Mouse (Mus musculus): ENCODE measurements around the gene Echdc3. TPM values are rescaled to one million over a fixed set of nuclear protein-coding genes. Genes with fewer than 3 reads are reported as not detected.

Echdc3 gene
- polyA plus RNA-seq (2016; fragmentation: Nextera tagmentation; extraction: Ambion mirVana) = 7.3 and 7.5 TPM in 2 replicates

DNA sequence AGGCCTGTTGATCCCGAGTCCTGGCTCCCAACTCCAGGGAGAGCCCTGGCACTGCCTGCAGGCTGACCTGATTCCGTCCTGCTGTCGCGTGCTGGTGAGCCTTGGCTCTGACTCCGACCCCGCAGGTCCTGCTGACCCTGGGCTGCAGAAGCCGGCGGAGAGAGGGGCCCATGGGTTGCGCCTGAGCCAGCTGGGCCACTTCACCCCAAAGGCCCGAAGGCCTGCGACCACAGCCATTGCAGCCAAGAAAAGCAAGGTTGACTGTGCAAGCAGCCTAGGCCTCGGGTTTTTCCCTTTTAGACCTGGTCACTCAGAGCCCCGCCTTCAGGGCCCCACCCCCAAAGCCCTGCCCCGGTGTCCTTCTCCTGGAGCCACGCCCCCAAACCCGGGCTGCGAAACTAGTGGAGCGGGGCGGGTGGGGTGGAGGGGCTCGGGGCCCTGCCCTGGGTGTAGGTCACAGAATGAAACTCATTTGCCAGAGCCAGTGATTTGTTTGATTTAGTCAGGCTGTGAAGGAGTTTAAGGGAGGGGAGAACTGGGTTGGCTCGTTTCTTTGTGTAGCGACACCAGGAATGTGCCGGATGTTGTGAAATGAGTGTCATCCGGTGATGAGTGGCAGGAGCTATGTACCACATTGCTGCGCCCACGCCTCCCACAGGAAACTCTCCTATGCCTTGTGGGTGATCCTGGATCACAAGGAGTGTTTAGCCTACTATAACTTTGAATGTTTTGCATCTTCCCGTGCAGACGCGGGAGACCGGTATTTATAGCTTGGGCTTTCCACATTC is at the start of gene Echdc3:
Gene Echdc3 (minus strand): TSS at position 310 of the 788 bp plus-strand sequence.
- H3K4me2 ChIP-seq = peak within 1 kb of the TSS; percentile 76
- peak within 1 kb of the TSS; percentile 90 for H3K27ac ChIP-seq (ENCODE audit: poor library complexity, severe bottlenecking)
- ATAC-seq (ENCODE audit: insufficient number of reproducible peaks, low FRiP score) = peak; percentile 93
- peak within 1 kb of the TSS; percentile 86 for H3K9ac ChIP-seq
- 2% methylated on average over 30 of the region's 30 CpGs for WGBS
- peak within 1 kb of the TSS; percentile 51 for H3K4me3 ChIP-seq
- H3K9me3 ChIP-seq (replicated peaks) = no peaks in the 10 kb centered on the region
- no peaks in the 10 kb centered on the region for H3K36me3 ChIP-seq
- no peaks in the 10 kb centered on the region for H3K27me3 ChIP-seq (replicated peaks)
- peaks cover 29% of the 10 kb centered on the region for H3K4me1 ChIP-seq (replicated peaks)

DNA sequence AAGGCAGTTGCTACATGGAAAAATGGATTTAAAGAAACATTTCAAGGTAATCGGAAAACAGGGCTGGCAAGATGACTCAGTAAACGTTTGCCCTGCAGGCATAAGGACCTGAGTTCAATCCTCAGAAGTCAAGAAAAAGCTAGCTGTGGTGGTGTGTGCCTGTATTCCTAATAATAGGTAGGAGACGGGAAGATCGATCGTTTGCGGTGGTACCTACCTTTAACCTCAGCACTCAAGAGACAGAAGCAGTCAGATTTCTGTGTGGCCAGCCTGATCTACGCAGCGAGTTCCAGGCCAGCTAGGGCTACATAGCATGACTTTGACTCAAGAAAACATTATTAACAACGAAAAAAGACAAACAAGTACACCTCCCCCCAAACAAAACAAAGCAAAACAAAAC is 48.9 kb upstream of the Echdc3 start:
- Histone ChIP-seq H3K9me3 (replicated peaks) (peaks cover 6% of the 10 kb centered on the region), H3K4me3 (no peak overlapping the region), H3K36me3 (no peaks in the 10 kb centered on the region), H3K4me1 (replicated peaks) (peaks cover 23% of the 10 kb centered on the region), H3K4me2 (no peak overlapping the region), H3K27ac (ENCODE audit: poor library complexity, severe bottlenecking) (peak overlapping the region; percentile 48), H3K27me3 (replicated peaks) (no peaks in the 10 kb centered on the region), H3K9ac (no peak overlapping the region)
- ATAC-seq (ENCODE audit: insufficient number of reproducible peaks, low FRiP score) = no peak
- WGBS = 82% methylated on average over 9 of the region's 9 CpGs

DNA sequence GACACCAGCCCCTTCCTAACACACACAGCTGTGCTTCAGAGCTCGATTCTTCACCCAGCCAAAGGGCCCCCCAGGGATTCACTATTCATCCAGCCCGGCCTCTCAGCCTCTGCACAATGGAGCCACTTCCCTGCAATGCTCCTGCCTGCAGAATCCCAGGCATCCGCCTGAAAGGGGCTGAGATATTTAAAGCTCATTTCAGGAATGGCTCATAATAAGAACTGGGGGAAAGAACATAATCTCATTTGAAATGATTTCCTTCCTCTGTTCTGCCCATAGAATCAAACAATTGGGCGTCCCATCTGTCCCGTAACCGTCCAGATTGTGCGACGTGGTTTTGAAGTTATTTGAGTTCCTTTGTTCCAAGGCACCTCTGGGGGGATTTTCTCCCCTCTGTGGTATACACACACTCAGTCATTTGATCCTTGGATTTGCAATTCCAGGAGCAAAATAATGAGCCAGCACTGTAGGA is 48.4 kb upstream of the Echdc3 start:
- peaks cover 6% of the 10 kb centered on the region for H3K9me3 ChIP-seq (replicated peaks)
- no peak overlapping the region for H3K9ac ChIP-seq
- H3K4me3 ChIP-seq = no peak overlapping the region
- H3K4me2 ChIP-seq = no peak overlapping the region
- no peak for ATAC-seq (ENCODE audit: insufficient number of reproducible peaks, low FRiP score)
- H3K27ac ChIP-seq (ENCODE audit: poor library complexity, severe bottlenecking) = peak overlapping the region; percentile 48
- 46% methylated on average over 8 of the region's 8 CpGs for WGBS
- no peaks in the 10 kb centered on the region for H3K36me3 ChIP-seq
- no peaks in the 10 kb centered on the region for H3K27me3 ChIP-seq (replicated peaks)
- peaks cover 28% of the 10 kb centered on the region for H3K4me1 ChIP-seq (replicated peaks)

DNA sequence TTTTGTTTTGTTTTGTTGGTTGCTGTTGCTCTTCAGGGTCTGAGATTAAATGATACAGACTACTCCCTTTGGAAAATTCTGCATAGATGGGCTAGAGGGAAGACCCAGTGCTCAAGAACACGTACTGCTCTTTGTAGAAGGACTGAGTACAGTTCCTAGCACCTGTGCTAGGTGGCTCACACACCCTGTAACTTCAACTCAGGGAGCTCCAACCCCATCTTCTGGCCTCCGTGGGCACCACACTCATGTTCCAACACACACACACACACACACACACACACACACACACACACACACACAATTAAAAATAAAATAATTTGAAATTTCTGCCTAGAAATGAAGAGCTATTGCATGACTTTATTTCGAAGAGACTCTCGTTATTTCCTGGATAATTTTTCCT is 47.8 kb upstream of the Echdc3 start:
- Histone ChIP-seq H3K9ac (no peak overlapping the region), H3K4me1 (replicated peaks) (peaks cover 32% of the 10 kb centered on the region), H3K9me3 (replicated peaks) (peaks cover 2% of the 10 kb centered on the region), H3K27me3 (replicated peaks) (no peaks in the 10 kb centered on the region), H3K4me2 (no peak overlapping the region), H3K27ac (ENCODE audit: poor library complexity, severe bottlenecking) (no peak overlapping the region), H3K36me3 (no peaks in the 10 kb centered on the region), H3K4me3 (no peak overlapping the region)
- no peak for ATAC-seq (ENCODE audit: insufficient number of reproducible peaks, low FRiP score)
- 85% methylated on average over 4 of the region's 4 CpGs for WGBS

DNA sequence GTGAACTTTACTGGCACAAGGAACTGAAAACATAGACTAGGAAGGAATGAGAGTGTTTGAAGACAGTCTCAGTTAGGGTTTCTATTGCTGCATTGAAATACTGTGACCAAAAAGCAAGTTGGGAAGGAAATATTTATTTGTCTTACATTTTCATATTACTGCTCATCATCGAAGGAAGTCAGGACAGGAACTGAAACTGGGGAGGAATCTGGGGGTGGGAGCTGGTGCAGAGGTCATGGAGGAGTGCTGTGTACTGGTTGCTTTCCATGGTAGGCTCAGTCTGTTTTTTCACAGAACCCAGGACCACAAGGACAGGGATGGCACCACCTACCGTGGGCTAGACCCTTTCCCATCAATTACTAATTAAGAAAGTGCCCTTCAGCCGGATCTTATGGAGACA is 46.3 kb upstream of the Echdc3 start:
- no peak for ATAC-seq (ENCODE audit: insufficient number of reproducible peaks, low FRiP score)
- H3K4me3 ChIP-seq = no peak overlapping the region
- no peaks in the 10 kb centered on the region for H3K36me3 ChIP-seq
- H3K27ac ChIP-seq (ENCODE audit: poor library complexity, severe bottlenecking) = no peak overlapping the region
- WGBS = 88% methylated on average over 3 of the region's 3 CpGs
- no peak overlapping the region for H3K4me2 ChIP-seq
- no peak overlapping the region for H3K9ac ChIP-seq
- no peaks in the 10 kb centered on the region for H3K27me3 ChIP-seq (replicated peaks)
- H3K4me1 ChIP-seq (replicated peaks) = peaks cover 30% of the 10 kb centered on the region
- H3K9me3 ChIP-seq (replicated peaks) = peaks cover 4% of the 10 kb centered on the region

DNA sequence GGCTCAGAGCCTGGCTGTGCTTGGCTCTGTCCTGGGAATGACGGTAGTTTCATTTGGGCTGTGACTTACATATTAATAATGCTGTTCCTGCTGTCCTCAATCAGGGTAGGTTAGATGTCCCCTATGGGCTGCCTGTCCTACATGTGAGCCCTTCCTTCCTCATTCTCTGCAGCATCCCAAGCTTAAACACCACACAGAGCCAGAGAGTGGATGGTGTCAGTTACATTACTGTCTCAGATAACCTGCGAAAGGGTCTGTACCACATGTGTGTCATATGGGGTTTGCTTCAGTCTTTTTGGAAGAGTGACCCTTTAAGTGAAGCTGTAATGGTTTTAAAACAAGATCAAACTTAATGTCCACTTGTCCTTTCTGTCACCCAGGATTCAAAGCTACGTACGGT is 45.2 kb upstream of the Echdc3 start:
- Histone ChIP-seq H3K9me3 (replicated peaks) (peaks cover 4% of the 10 kb centered on the region), H3K4me1 (replicated peaks) (peaks cover 23% of the 10 kb centered on the region), H3K27ac (ENCODE audit: poor library complexity, severe bottlenecking) (no peak overlapping the region), H3K9ac (no peak overlapping the region), H3K27me3 (replicated peaks) (no peaks in the 10 kb centered on the region), H3K36me3 (no peaks in the 10 kb centered on the region), H3K4me3 (no peak overlapping the region), H3K4me2 (no peak overlapping the region)
- no peak for ATAC-seq (ENCODE audit: insufficient number of reproducible peaks, low FRiP score)
- WGBS = 85% methylated on average over 4 of the region's 4 CpGs

DNA sequence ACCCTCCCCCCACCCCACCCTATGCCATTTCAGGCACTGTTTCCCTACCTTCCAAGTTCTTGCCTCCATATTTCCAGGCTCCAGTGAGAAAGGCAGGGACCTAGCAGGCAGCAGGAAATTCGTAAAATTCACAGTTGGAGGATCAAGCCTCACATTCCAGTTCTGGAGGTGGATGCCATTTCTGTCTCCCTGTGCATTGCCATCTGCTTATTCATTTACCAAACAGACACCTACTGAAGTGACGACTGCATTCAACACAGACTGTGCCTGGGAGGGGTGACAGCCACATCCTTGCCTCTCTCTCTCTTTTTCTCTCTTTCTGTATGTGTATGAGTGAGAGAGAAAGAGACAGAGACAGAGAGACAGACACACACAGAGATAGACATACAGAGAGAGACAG is 44.3 kb upstream of the Echdc3 start:
- 59% methylated on average over 2 of the region's 2 CpGs for WGBS
- peaks cover 23% of the 10 kb centered on the region for H3K4me1 ChIP-seq (replicated peaks)
- H3K9ac ChIP-seq = no peak overlapping the region
- H3K27ac ChIP-seq (ENCODE audit: poor library complexity, severe bottlenecking) = no peak overlapping the region
- peaks cover 4% of the 10 kb centered on the region for H3K9me3 ChIP-seq (replicated peaks)
- H3K36me3 ChIP-seq = no peaks in the 10 kb centered on the region
- H3K27me3 ChIP-seq (replicated peaks) = no peaks in the 10 kb centered on the region
- H3K4me2 ChIP-seq = no peak overlapping the region
- H3K4me3 ChIP-seq = no peak overlapping the region
- no peak for ATAC-seq (ENCODE audit: insufficient number of reproducible peaks, low FRiP score)

DNA sequence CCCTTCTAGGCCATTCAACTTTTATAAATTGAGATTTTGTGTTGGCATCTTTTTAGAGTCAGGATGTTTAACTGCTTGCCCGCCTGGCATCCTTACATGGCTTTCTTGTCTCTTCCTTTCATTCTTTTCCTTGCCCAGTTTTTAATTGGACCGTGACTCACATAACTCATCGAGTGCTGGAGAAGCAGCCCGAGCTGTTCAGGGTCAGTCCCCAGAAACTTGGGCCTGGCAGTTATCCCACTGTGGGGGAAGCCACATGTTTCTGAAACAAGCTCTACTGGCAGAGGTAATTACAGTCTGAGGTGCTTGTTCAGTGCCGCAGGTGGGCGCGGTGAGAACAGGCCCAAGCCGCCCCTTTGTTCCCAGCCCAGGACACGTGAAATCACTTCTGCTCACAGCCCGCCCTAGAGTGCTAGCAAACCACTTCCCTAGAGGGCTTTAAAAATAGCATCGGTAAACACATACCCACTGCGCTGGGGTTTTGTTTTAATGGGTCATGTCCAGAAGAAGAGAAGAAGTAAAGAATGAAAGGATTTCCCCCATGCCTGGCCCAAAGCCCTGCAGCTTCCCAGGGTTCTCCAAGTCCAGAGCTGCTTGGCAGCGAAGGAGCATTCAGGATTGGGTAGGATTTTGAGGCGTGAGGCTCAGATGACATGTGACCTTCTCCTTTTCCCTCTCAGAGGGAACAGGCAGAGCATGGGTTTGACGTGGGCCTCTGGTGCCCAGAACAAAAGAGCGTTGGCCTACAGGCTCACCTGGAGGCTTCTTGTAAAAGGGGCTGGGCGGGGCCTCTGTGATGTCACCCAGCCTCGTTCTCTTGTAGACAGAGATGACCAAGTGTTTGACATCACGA is 43.4 kb upstream of the Echdc3 start:
- peaks cover 23% of the 10 kb centered on the region for H3K4me1 ChIP-seq (replicated peaks)
- peak overlapping the region; percentile 76 for H3K27ac ChIP-seq (ENCODE audit: poor library complexity, severe bottlenecking)
- H3K9me3 ChIP-seq (replicated peaks) = peaks cover 4% of the 10 kb centered on the region
- no peak overlapping the region for H3K4me3 ChIP-seq
- no peak overlapping the region for H3K4me2 ChIP-seq
- no peaks in the 10 kb centered on the region for H3K27me3 ChIP-seq (replicated peaks)
- 56% methylated on average over 19 of the region's 19 CpGs for WGBS
- H3K9ac ChIP-seq = no peak overlapping the region
- ATAC-seq (ENCODE audit: insufficient number of reproducible peaks, low FRiP score) = peak; percentile 19; the same call in 1 of the 2 replicates
- no peaks in the 10 kb centered on the region for H3K36me3 ChIP-seq

DNA sequence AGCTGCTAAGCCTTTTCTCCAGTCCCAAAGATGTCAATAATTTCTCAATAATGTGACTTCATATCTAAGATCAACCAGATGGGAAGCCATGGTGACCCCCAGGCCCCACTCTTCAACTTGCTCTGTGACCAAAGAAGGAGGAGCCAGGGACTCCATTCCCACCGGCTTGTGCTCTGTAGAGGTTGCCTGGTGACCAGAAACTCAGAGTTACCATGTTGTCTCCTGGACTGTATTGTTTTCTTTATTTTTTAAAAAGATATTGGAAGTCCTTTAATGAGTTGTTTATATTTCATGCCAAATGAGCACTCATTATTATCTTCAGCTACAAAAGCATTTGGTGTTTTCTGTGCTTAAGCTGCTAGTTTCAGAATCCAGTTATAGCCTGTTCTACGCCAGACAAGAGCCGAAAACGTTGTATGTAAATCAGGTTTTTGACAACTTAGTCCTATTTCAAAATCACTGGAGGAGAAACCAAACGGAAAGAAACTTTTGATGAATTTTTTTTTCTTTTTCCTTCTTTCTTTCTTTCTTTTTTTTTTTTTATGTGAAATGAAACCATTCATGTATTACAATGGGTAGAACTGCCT is 42.7 kb upstream of the Echdc3 start:
- 89% methylated on average over 5 of the region's 5 CpGs for WGBS
- Histone ChIP-seq H3K27ac (ENCODE audit: poor library complexity, severe bottlenecking) (no peak overlapping the region), H3K9me3 (replicated peaks) (peaks cover 4% of the 10 kb centered on the region), H3K4me2 (no peak overlapping the region), H3K4me1 (replicated peaks) (peaks cover 27% of the 10 kb centered on the region), H3K4me3 (no peak overlapping the region), H3K9ac (no peak overlapping the region), H3K27me3 (replicated peaks) (no peaks in the 10 kb centered on the region), H3K36me3 (no peaks in the 10 kb centered on the region)
- ATAC-seq (ENCODE audit: insufficient number of reproducible peaks, low FRiP score) = no peak

DNA sequence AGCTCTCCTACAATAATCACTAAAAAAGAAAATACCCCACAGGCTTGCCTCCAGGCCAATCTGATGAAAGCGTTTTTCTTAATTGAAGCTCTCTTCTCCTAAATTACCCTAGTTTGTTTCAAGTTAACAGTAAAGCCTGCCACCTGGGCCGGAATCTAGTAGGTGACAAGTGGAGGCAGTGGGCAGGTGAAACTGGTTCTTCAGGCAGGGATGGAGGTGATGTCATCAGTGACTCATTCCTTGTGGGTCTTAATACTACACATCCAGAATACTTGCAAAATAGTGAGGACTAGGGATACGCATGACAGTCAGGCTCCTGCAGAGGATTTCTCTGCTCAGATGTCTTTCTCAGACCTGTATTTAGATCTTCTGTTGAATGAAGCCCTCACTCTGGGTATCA is 39.7 kb upstream of the Echdc3 start:
- ATAC-seq (ENCODE audit: insufficient number of reproducible peaks, low FRiP score) = no peak
- Histone ChIP-seq H3K4me2 (no peak overlapping the region), H3K27ac (ENCODE audit: poor library complexity, severe bottlenecking) (no peak overlapping the region), H3K27me3 (replicated peaks) (no peaks in the 10 kb centered on the region), H3K9me3 (replicated peaks) (peaks cover 4% of the 10 kb centered on the region; the same call in 1 of the 2 replicates), H3K36me3 (no peaks in the 10 kb centered on the region), H3K4me1 (replicated peaks) (peaks cover 32% of the 10 kb centered on the region), H3K4me3 (no peak overlapping the region), H3K9ac (no peak overlapping the region)
- 87% methylated on average over 3 of the region's 3 CpGs for WGBS

DNA sequence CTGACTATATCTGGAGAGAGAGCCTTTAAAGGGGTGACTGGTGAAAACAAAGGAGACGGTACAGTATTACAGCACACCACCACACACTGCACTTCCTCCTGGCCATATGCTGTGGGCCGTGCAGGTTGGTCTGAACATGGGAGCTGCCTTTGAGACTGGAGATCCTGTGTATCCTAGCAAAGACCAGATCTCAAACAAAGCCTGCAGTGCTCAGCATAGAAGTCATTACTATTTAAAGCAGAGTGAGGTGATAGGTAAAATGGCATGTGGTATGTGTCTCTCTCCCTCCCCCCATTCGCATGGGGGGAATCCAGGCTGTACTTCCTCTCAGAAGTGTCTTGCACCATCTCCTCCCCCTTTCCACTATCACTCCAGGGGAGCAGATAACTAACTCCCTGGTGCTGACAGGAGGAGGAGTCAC is 38.3 kb upstream of the Echdc3 start:
- 27% methylated on average over 3 of the region's 3 CpGs for WGBS
- H3K9ac ChIP-seq = no peak overlapping the region
- H3K4me2 ChIP-seq = no peak overlapping the region
- peaks cover 20% of the 10 kb centered on the region for H3K4me1 ChIP-seq (replicated peaks)
- no peak overlapping the region for H3K4me3 ChIP-seq
- H3K9me3 ChIP-seq (replicated peaks) = peaks cover 7% of the 10 kb centered on the region
- no peaks in the 10 kb centered on the region for H3K27me3 ChIP-seq (replicated peaks)
- H3K36me3 ChIP-seq = no peaks in the 10 kb centered on the region
- peak overlapping the region; percentile 79 for H3K27ac ChIP-seq (ENCODE audit: poor library complexity, severe bottlenecking)
- ATAC-seq (ENCODE audit: insufficient number of reproducible peaks, low FRiP score) = peak; percentile 68
